Mouse (Mus musculus): ENCODE measurements around the gene Atp6v0e.
A peak's percentile ranks its signal among the peaks of the same experiment; 100 is the strongest.

DNA sequence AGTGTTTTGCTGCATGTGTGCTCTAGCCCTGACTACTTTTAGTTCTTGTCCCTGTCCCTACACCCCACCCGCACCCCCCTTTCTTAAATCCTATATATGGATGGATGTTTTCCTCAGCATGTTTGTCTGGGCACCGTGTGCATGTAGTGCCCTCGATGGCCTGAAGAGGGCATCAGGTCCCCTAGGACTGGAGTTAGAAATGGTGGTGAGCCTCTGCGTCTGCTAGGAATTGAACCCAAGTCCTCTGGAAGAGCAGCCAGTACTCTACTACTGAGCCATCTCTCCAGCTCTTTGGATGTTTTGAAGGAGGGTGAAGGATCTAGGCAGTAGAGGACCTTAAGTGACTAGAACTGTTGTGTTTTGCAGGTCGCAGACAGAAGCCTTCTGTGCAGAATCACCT, 35.8 kb downstream of the Atp6v0e start:
- TF ChIP-seq CTCF (IDR thresholded peaks at IDR 0.05; ENCODE audit: control insufficient read depth, insufficient read depth, low read length): peak; percentile 75
- no peak for TF ChIP-seq POLR2A (IDR thresholded peaks at IDR 0.05; ENCODE audit: borderline replicate concordance, control insufficient read depth, low read depth, low read length)
